Mouse (Mus musculus) 3134 (cell line): ENCODE data around the gene Kcmf1.

Source experiments
- DNase-seq: peaks from one replicate; pipeline ENCODE4 v3.0.0-alpha.2; 2011; ENCODE audit warnings: low spot score; ENCODE audit not compliant: insufficient read length; ENCODE audit errors: extremely low read depth

Gene Kcmf1

GRCm38 (mm10) chr6:72794870-72795269 is 104.9 kb downstream of the Kcmf1 start:
- DNase-seq: no peak

- no peak for DNase-seq
Measured at GRCm38 (mm10) chr6:72792641-72793040, 107.1 kb downstream of the Kcmf1 start.
